Mouse (Mus musculus) lung, postnatal 14 days (tissue): ENCODE data around the gene Cyp4f39.
"Not testable (repeated sequence)": the region's sequence is repeated elsewhere in the genome, so short reads cannot be mapped to it uniquely, and the experiment has no call there.

Experiments used
- DNase-seq: peaks from one replicate; pipeline ENCODE4 v3.0.0; 2021

Cyp4f39 gene

DNA sequence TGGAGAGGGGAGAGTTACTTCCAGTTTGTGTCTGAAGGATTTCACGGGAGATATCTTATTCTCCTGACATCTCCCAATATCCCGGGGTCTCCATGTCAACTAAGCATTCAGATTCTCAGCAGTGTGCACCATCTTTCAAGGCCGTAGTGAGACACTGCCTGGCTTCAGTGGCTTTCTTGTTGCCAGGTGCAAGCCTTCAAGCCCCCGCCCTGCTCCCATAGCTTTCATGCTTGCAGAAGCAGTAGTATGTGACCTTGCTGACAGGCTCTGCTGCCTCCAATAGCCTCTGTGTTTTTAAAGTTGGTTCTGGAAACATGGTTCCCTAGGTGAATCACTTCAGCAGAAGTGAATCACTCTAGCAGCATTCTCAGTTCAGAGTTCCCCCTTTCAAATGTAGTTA is 79.8 kb downstream of the Cyp4f39 start:
- DNase-seq = not testable (repeated sequence)

DNA sequence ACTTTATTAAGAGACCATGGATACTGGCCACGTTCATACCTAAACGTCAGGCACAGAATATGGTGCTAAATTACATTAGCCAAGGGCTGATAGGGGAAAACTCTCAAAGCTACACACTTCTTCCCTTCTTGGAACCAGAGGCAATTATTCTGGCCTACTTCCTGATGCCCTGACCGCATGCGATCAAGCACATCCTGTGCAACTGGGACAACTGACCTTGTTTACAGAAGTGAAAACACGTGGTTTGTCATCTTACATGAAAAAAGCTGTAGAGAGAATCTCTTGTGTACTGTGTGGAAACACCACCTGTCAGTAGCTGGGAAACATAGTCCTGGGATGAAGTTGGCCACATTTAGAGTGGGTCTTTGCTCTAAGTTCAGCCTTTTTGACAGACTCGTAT is 81.5 kb downstream of the Cyp4f39 start:
- DNase-seq = no peak

DNA sequence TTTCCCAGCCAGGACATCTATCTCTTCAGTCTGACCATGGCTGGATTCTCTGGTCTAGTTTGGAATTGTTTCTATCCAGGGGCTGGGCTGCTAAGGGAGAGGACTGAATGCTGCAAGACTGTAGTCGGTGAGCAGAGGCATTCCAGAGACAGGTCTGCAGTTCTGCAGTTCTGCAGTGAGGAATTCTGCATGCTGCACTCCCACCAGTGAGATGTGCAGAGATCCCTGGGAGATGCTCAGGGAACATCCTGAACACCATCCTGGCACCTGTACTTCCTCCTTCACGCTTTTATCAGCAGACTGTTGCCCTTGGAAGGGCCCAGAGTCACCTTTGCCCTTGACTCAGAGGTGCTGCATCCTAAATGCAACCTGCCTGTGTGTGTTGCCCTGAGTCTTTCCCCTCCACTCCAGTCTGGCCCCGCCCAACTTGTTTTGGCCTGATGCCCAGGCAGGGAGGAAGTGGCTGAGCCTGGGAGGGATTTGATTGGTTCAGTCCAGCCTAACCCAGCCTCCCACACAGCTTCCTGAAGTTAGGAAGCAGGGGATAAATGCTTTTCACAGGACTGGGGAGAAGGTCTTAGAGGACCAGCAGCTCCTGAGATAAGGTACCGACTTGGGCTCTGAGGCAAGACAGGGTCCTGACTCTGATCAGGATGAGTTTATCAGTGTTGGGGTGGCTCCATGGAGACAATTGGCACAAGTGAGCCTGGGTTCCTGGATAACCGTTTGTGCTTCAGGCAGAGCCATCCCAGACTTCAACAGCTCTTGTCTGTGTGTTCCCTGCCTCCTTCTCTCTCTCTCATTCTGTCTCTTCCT is 83.7 kb downstream of the Cyp4f39 start, which contains the start of gene Cyp4f16:
Gene Cyp4f16, plus strand, starts transcription at position 508 of the 816 bp plus-strand sequence.
- peak; percentile 92 for DNase-seq

DNA sequence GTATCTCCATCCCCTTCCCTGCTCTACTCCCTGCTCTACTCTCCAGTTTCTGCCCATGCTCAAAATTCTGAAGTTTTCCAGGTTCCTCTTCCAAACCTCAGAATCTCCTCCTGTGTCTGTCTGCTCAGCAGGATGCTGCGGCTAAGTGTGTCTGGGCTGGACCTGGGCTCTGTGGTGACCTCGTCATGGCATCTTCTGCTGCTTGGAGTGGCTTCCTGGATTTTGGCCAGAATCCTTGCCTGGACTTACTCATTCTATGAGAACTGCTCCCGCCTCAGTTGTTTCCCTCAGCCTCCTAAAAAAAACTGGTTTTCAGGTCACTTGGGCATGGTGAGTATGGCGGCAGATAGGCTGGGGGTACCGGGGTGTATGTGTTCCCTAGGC is 84.3 kb downstream of the Cyp4f39 start:
- DNase-seq = no peak
